ENCODE assay signal across 10 mouse cellular contexts in the genomic region with DNA sequence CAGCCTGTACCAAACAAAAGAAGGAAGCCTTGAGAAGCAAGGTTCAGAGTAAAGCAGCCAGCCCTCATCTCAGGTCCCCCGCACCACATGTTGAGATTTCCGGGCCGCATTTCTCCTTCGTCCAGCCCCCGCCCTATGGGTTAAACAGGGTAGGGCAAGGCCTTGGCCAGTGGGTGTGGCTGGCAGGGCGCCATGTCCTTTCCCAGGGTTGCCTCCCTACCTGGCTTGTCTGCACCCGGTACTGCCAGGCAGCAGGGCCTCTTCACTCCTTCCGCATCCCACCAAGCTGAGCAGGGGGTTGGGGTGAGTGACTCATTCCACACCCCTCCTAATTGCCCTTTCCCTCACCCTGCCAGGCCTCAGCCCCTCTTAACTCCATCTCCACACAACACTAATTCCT. TPM values are rescaled to one million over a fixed set of nuclear protein-coding genes. Genes with fewer than 3 reads are reported as not detected.
DNase-seq lines count a peak whose midpoint lies in the region; ATAC-seq and TF ChIP-seq lines count a peak whose summit lies in the region.
"Had no signal": no experiment of that assay in that cellular context is flagged by ENCODE, and none has a peak within 500 bp of the region (broad histone marks: within the 10 kb centered on the region; RNA-seq: fewer than 3 reads in every experiment).

No protein-coding gene starts in this region.

- peaks cover 8% of the 10 kb centered on the region for H3K4me1 ChIP-seq in forebrain, embryonic 10.5 days
- no peaks in the 10 kb centered on the region; the same call in 1 of the 2 replicates for H3K4me1 ChIP-seq in forebrain, embryonic 12.5 days
- peaks cover 8% of the 10 kb centered on the region; the same call in 1 of the 2 replicates for H3K4me1 ChIP-seq in intestine, postnatal 0 days (replicated peaks; ENCODE audit: control insufficient read depth, insufficient read depth, low read length)
- peaks cover 35% of the 10 kb centered on the region for H3K4me1 ChIP-seq in small intestine, adult 2 months (ENCODE audit: control insufficient read depth, insufficient read depth, insufficient read length, low read length)

- no peaks in the 10 kb centered on the region for H3K27me3 ChIP-seq in forebrain, embryonic 10.5 days (ENCODE audit: poor library complexity, severe bottlenecking)
- no peaks in the 10 kb centered on the region for H3K27me3 ChIP-seq in forebrain, embryonic 12.5 days
- H3K27me3 ChIP-seq in intestine, postnatal 0 days (replicated peaks; ENCODE audit: control insufficient read depth, insufficient read depth, low read length), result no peaks in the 10 kb centered on the region
- no peaks in the 10 kb centered on the region for H3K27me3 ChIP-seq in small intestine, adult 2 months (ENCODE audit: control insufficient read depth, insufficient read depth, low read length)

- peak; percentile 22; the same call in 1 of the 2 replicates for TF ChIP-seq POLR2A in small intestine, adult 2 months (IDR thresholded peaks at IDR 0.05; ENCODE audit: low read depth, low read length)

- TF ChIP-seq CTCF in intestine, postnatal 0 days (IDR thresholded peaks at IDR 0.05; ENCODE audit: low read depth), result peak; percentile 32
- peak; percentile 17; the same call in 1 of the 2 replicates for TF ChIP-seq CTCF in small intestine, adult 2 months (IDR thresholded peaks at IDR 0.05; ENCODE audit: extremely low read depth, insufficient read length, insufficient replicate concordance, low read depth, low read length)

- 87% methylated on average over 8 of the region's 8 CpGs for WGBS in forebrain, embryonic 10.5 days
- 86% methylated on average over 8 of the region's 8 CpGs for WGBS in forebrain, embryonic 12.5 days
- 25% methylated on average over 8 of the region's 8 CpGs for WGBS in intestine, postnatal 0 days
- 23% methylated on average over 8 of the region's 8 CpGs for WGBS in small intestine, adult 2 months

- H3K36me3 ChIP-seq in forebrain, embryonic 10.5 days (replicated peaks), result no peaks in the 10 kb centered on the region
- H3K36me3 ChIP-seq in forebrain, embryonic 12.5 days (replicated peaks), result no peaks in the 10 kb centered on the region
- H3K36me3 ChIP-seq in intestine, postnatal 0 days (ENCODE audit: control insufficient read depth, insufficient read depth), result no peaks in the 10 kb centered on the region
- H3K36me3 ChIP-seq in small intestine, adult 2 months (ENCODE audit: control insufficient read depth, insufficient read depth, low read length), result no peaks in the 10 kb centered on the region

- H3K9me3 ChIP-seq in forebrain, embryonic 10.5 days, result no peaks in the 10 kb centered on the region
- H3K9me3 ChIP-seq in forebrain, embryonic 12.5 days, result no peaks in the 10 kb centered on the region
- no peaks in the 10 kb centered on the region for H3K9me3 ChIP-seq in intestine, postnatal 0 days (ENCODE audit: control insufficient read depth)

- no peak for ATAC-seq in forebrain, embryonic 12.5 days (ENCODE audit: low FRiP score)
- ATAC-seq in intestine, postnatal 0 days, result peak; percentile 68
- no peak for ATAC-seq in CD4-positive, CD25-positive, alpha-beta regulatory T cell, adult 4 months

- H3K4me2 ChIP-seq in forebrain, embryonic 12.5 days, result no peak overlapping the region
- peak overlapping the region; percentile 57 for H3K4me2 ChIP-seq in intestine, postnatal 0 days (replicated peaks; ENCODE audit: low read depth)

- no peak overlapping the region for H3K9ac ChIP-seq in forebrain, embryonic 12.5 days
- H3K9ac ChIP-seq in intestine, postnatal 0 days (ENCODE audit: low read depth, low read length), result no peak overlapping the region

- DNase-seq in forebrain, embryonic 10.5 days (ENCODE audit: extremely low spot score, low spot score), result no peak
- peak; percentile 93 for DNase-seq in heart, adult 11 months
- no peak for DNase-seq in layer of hippocampus, postnatal 14 days (ENCODE audit: low spot score in 2 of 2)
- no peak for DNase-seq in thymus, postnatal 25 days

- H3K4me3 ChIP-seq in forebrain, embryonic 10.5 days, result no peak overlapping the region
- no peak overlapping the region for H3K4me3 ChIP-seq in forebrain, embryonic 12.5 days (replicated peaks)
- H3K4me3 ChIP-seq in intestine, postnatal 0 days (ENCODE audit: low read depth, low read length), result no peak overlapping the region
- peak overlapping the region; percentile 56 for H3K4me3 ChIP-seq in small intestine, adult 2 months (ENCODE audit: low read depth, low read length)

- H3K27ac ChIP-seq in forebrain, embryonic 10.5 days, result peak overlapping the region; percentile 9; the same call in 1 of the 2 replicates
- no peak overlapping the region for H3K27ac ChIP-seq in forebrain, embryonic 12.5 days
- peak overlapping the region; percentile 60 for H3K27ac ChIP-seq in intestine, postnatal 0 days (ENCODE audit: low read depth, low read length)
- peak overlapping the region; percentile 99 for H3K27ac ChIP-seq in small intestine, adult 2 months (ENCODE audit: insufficient read depth, low read depth, low read length)

RNA-seq across cellular contexts. Expression of a gene that starts 19.6 kb away (rescaled TPM):
- polyA plus RNA-seq in forebrain, embryonic 10.5 days (2016; fragmentation: Nextera tagmentation; extraction: Ambion mirVana), result 5.3 and 5.4 TPM in 2 replicates
- polyA plus RNA-seq in forebrain, embryonic 12.5 days (2016; fragmentation: Nextera tagmentation; extraction: Ambion mirVana), result 2.0 and 2.7 TPM in 2 replicates
- 491 and 533 TPM in 2 replicates for polyA plus RNA-seq in intestine, postnatal 0 days (2015; fragmentation: Nextera tagmentation; extraction: Ambion mirVana)
- polyA plus RNA-seq in small intestine, adult 2 months (2012; rRNA removed), result 1,218 and 2,324 TPM in 2 replicates
- not detected for polyA plus RNA-seq in CD4-positive, CD25-positive, alpha-beta regulatory T cell, adult 4 months (2017; shearing (Covaris generic))
- under 1 TPM; 0.48 to 0.81 TPM for total RNA-seq in layer of hippocampus, postnatal 14 days (2021)
- total RNA-seq: left cerebral cortex, adult 18-20 months; megakaryocyte-erythroid progenitor cell, adult 5-6 weeks had no signal

RNA-seq across cellular contexts. Expression of a gene that starts 25.0 kb away (rescaled TPM):
- not detected in 2 replicates for polyA plus RNA-seq in forebrain, embryonic 10.5 days (2016; fragmentation: Nextera tagmentation; extraction: Ambion mirVana)
- polyA plus RNA-seq in forebrain, embryonic 12.5 days (2016; fragmentation: Nextera tagmentation; extraction: Ambion mirVana), result not detected in 2 replicates
- not detected in 2 replicates for polyA plus RNA-seq in intestine, postnatal 0 days (2015; fragmentation: Nextera tagmentation; extraction: Ambion mirVana)
- not detected in 2 replicates for polyA plus RNA-seq in small intestine, adult 2 months (2012; rRNA removed)
- polyA plus RNA-seq in CD4-positive, CD25-positive, alpha-beta regulatory T cell, adult 4 months (2017; shearing (Covaris generic)), result not detected
- total RNA-seq in layer of hippocampus, postnatal 14 days (2021), result 1 to 10 TPM; 1.8 to 2.1 TPM
- total RNA-seq: megakaryocyte-erythroid progenitor cell, adult 5-6 weeks had no signal

RNA-seq across cellular contexts. Expression of a gene that starts 32.3 kb away (rescaled TPM):
- 0.55 and 0.77 TPM in 2 replicates for polyA plus RNA-seq in forebrain, embryonic 10.5 days (2016; fragmentation: Nextera tagmentation; extraction: Ambion mirVana)
- 2.4 and 6.0 TPM in 2 replicates for polyA plus RNA-seq in forebrain, embryonic 12.5 days (2016; fragmentation: Nextera tagmentation; extraction: Ambion mirVana)
- polyA plus RNA-seq in intestine, postnatal 0 days (2015; fragmentation: Nextera tagmentation; extraction: Ambion mirVana), result 1.2 and 1.5 TPM in 2 replicates
- 0.32 and 1.1 TPM in 2 replicates for polyA plus RNA-seq in small intestine, adult 2 months (2012; rRNA removed)
- not detected for polyA plus RNA-seq in CD4-positive, CD25-positive, alpha-beta regulatory T cell, adult 4 months (2017; shearing (Covaris generic))
- total RNA-seq in layer of hippocampus, postnatal 14 days (2021), result 1 to 10 TPM in 1 of 2 experiments, under 1 TPM in 1; 0.55 to 1.2 TPM
- total RNA-seq: left cerebral cortex, adult 18-20 months; megakaryocyte-erythroid progenitor cell, adult 5-6 weeks had no signal

RNA-seq across cellular contexts. Expression of a gene that starts 39.3 kb away (rescaled TPM):
- polyA plus RNA-seq in forebrain, embryonic 10.5 days (2016; fragmentation: Nextera tagmentation; extraction: Ambion mirVana), result 1.9 and 2.0 TPM in 2 replicates
- polyA plus RNA-seq in forebrain, embryonic 12.5 days (2016; fragmentation: Nextera tagmentation; extraction: Ambion mirVana), result 5.1 and 7.0 TPM in 2 replicates
- polyA plus RNA-seq in intestine, postnatal 0 days (2015; fragmentation: Nextera tagmentation; extraction: Ambion mirVana), result 8.9 and 10.0 TPM in 2 replicates
- 0.27 TPM in 1 of 2 replicates, not detected in the other for polyA plus RNA-seq in small intestine, adult 2 months (2012; rRNA removed)
- polyA plus RNA-seq in CD4-positive, CD25-positive, alpha-beta regulatory T cell, adult 4 months (2017; shearing (Covaris generic)), result not detected
- total RNA-seq in layer of hippocampus, postnatal 14 days (2021), result not detected
- total RNA-seq: left cerebral cortex, adult 18-20 months; megakaryocyte-erythroid progenitor cell, adult 5-6 weeks had no signal

RNA-seq across cellular contexts. Expression of a gene that starts 46.7 kb away (rescaled TPM):
- polyA plus RNA-seq in forebrain, embryonic 10.5 days (2016; fragmentation: Nextera tagmentation; extraction: Ambion mirVana), result not detected in 2 replicates
- not detected in 2 replicates for polyA plus RNA-seq in forebrain, embryonic 12.5 days (2016; fragmentation: Nextera tagmentation; extraction: Ambion mirVana)
- polyA plus RNA-seq in intestine, postnatal 0 days (2015; fragmentation: Nextera tagmentation; extraction: Ambion mirVana), result not detected in 2 replicates
- polyA plus RNA-seq in small intestine, adult 2 months (2012; rRNA removed), result 1.0 TPM in 1 of 2 replicates, not detected in the other
- polyA plus RNA-seq in CD4-positive, CD25-positive, alpha-beta regulatory T cell, adult 4 months (2017; shearing (Covaris generic)), result not detected
- total RNA-seq in layer of hippocampus, postnatal 14 days (2021), result not detected
- total RNA-seq: left cerebral cortex, adult 18-20 months; megakaryocyte-erythroid progenitor cell, adult 5-6 weeks had no signal

Comparison
In these comparisons a context has a peak if more than half of its experiments do, and no peak if none do; other contexts are left out.
1. RNA of a gene that starts 19.6 kb away (polyA plus RNA-seq): 1,218 to 2,324 TPM in small intestine, adult 2 months and 491 to 533 TPM in intestine, postnatal 0 days; 5.3 to 5.4 TPM in forebrain, embryonic 10.5 days, 2.0 to 2.7 TPM in forebrain, embryonic 12.5 days and not detected in CD4-positive, CD25-positive, alpha-beta regulatory T cell, adult 4 months; every median in the first group is over 10 times any median in the second.